Mouse (Mus musculus): Measurements from ENCODE around the gene Gm20388. TPM values are rescaled to one million over a fixed set of nuclear protein-coding genes. Genes with fewer than 3 reads are reported as not detected.

Gene Gm20388
- polyA plus RNA-seq, 1 experiment from 2014 or later, result 7.4 TPM

- no peak overlapping the region for H3K4me3 ChIP-seq (replicated peaks)
- ATAC-seq (replicated peaks; ENCODE audit: low FRiP score), result no peak
- no peaks in the 10 kb centered on the region for H3K36me3 ChIP-seq
- peaks cover 39% of the 10 kb centered on the region for H3K4me1 ChIP-seq
- H3K27me3 ChIP-seq, result peaks cover 17% of the 10 kb centered on the region
- H3K27ac ChIP-seq, result no peak overlapping the region
- WGBS, result 53% methylated on average over 21 of the region's 21 CpGs
- H3K9ac ChIP-seq, result no peak overlapping the region
- H3K4me2 ChIP-seq, result peak overlapping the region; percentile 38
- no peaks in the 10 kb centered on the region for H3K9me3 ChIP-seq (replicated peaks)
Observed at GRCm38 (mm10) chr8:123787254-123787897, 3876.7 kb downstream of the Gm20388 start.

- no peak overlapping the region for H3K4me3 ChIP-seq (replicated peaks)
- peaks cover 14% of the 10 kb centered on the region for H3K27me3 ChIP-seq
- no peak overlapping the region for H3K4me2 ChIP-seq
- 27% methylated on average over 14 of the region's 14 CpGs for WGBS
- H3K9ac ChIP-seq, result 0 out of 2 replicates have a peak overlapping the region, but pooled peaks have one; percentile 4
- peaks cover 44% of the 10 kb centered on the region for H3K4me1 ChIP-seq
- no peaks in the 10 kb centered on the region for H3K36me3 ChIP-seq
- no peak for ATAC-seq (replicated peaks; ENCODE audit: low FRiP score)
- H3K27ac ChIP-seq, result no peak overlapping the region
- H3K9me3 ChIP-seq (replicated peaks), result no peaks in the 10 kb centered on the region
Observed at GRCm38 (mm10) chr8:123788416-123789170, 3878.0 kb downstream of the Gm20388 start.

- no peak for ATAC-seq (replicated peaks; ENCODE audit: low FRiP score)
- H3K27ac ChIP-seq, result no peak overlapping the region
- 79% methylated on average over 9 of the region's 9 CpGs for WGBS
- H3K27me3 ChIP-seq, result peaks cover 14% of the 10 kb centered on the region
- no peak overlapping the region for H3K4me2 ChIP-seq
- H3K4me1 ChIP-seq, result peaks cover 50% of the 10 kb centered on the region
- H3K9me3 ChIP-seq (replicated peaks), result no peaks in the 10 kb centered on the region
- no peak overlapping the region for H3K4me3 ChIP-seq (replicated peaks)
- H3K36me3 ChIP-seq, result no peaks in the 10 kb centered on the region
- no peak overlapping the region for H3K9ac ChIP-seq
Observed at GRCm38 (mm10) chr8:123789461-123789860, 3878.8 kb downstream of the Gm20388 start.

- WGBS, result 3% methylated on average over 4 of the region's 4 CpGs
- Histone ChIP-seq H3K27me3 (peaks cover 14% of the 10 kb centered on the region), H3K4me3 (replicated peaks) (no peak overlapping the region), H3K9me3 (replicated peaks) (no peaks in the 10 kb centered on the region), H3K9ac (no peak overlapping the region), H3K36me3 (no peaks in the 10 kb centered on the region), H3K27ac (no peak overlapping the region), H3K4me2 (no peak overlapping the region), H3K4me1 (peaks cover 52% of the 10 kb centered on the region)
- ATAC-seq (replicated peaks; ENCODE audit: low FRiP score), result no peak
Observed at GRCm38 (mm10) chr8:123789970-123790369, 3879.3 kb downstream of the Gm20388 start.

- no peaks in the 10 kb centered on the region for H3K36me3 ChIP-seq
- H3K27me3 ChIP-seq, result peaks cover 6% of the 10 kb centered on the region; the same call in 1 of the 2 replicates
- no peak overlapping the region for H3K4me3 ChIP-seq (replicated peaks)
- 0 out of 2 replicates have a peak overlapping the region, but pooled peaks have one; percentile 16 for H3K4me2 ChIP-seq
- H3K9ac ChIP-seq, result peak overlapping the region; percentile 21; the same call in 1 of the 2 replicates
- 49% methylated on average over 16 of the region's 16 CpGs for WGBS
- peak overlapping the region; percentile 78 for H3K27ac ChIP-seq
- H3K4me1 ChIP-seq, result peaks cover 52% of the 10 kb centered on the region
- ATAC-seq (replicated peaks; ENCODE audit: low FRiP score), result peak; percentile 69
- no peaks in the 10 kb centered on the region for H3K9me3 ChIP-seq (replicated peaks)
Observed at GRCm38 (mm10) chr8:123791101-123791844, 3880.6 kb downstream of the Gm20388 start.

- ATAC-seq (replicated peaks; ENCODE audit: low FRiP score), result 0 out of 2 replicates have a peak, but pooled peaks have one; percentile 61
- Histone ChIP-seq H3K4me3 (replicated peaks) (no peak overlapping the region), H3K9me3 (replicated peaks) (no peaks in the 10 kb centered on the region), H3K36me3 (no peaks in the 10 kb centered on the region), H3K27me3 (0 out of 2 replicates have a peak, but pooled peaks cover 6% of the 10 kb centered on the region), H3K9ac (0 out of 2 replicates have a peak overlapping the region, but pooled peaks have one; percentile 21), H3K4me1 (peaks cover 52% of the 10 kb centered on the region), H3K27ac (peak overlapping the region; percentile 78), H3K4me2 (0 out of 2 replicates have a peak overlapping the region, but pooled peaks have one; percentile 16)
- WGBS, result 62% methylated on average over 7 of the region's 7 CpGs
Observed at GRCm38 (mm10) chr8:123791845-123792225, 3881.2 kb downstream of the Gm20388 start.

GRCm38 (mm10) chr8:123793900-123794299, 3883.3 kb downstream of the Gm20388 start:
- H3K27ac ChIP-seq, result no peak overlapping the region
- no peaks in the 10 kb centered on the region for H3K27me3 ChIP-seq
- 11% methylated on average over 10 of the region's 10 CpGs for WGBS
- H3K4me3 ChIP-seq (replicated peaks), result no peak overlapping the region
- H3K9ac ChIP-seq, result no peak overlapping the region
- H3K36me3 ChIP-seq, result no peaks in the 10 kb centered on the region
- no peak for ATAC-seq (replicated peaks; ENCODE audit: low FRiP score)
- no peaks in the 10 kb centered on the region for H3K9me3 ChIP-seq (replicated peaks)
- H3K4me1 ChIP-seq, result peaks cover 40% of the 10 kb centered on the region
- H3K4me2 ChIP-seq, result 0 out of 2 replicates have a peak overlapping the region, but pooled peaks have one; percentile 2

GRCm38 (mm10) chr8:123794766-123795165, 3884.1 kb downstream of the Gm20388 start:
- no peak for ATAC-seq (replicated peaks; ENCODE audit: low FRiP score)
- Histone ChIP-seq H3K27ac (no peak overlapping the region), H3K27me3 (no peaks in the 10 kb centered on the region), H3K9ac (no peak overlapping the region), H3K4me1 (peaks cover 38% of the 10 kb centered on the region), H3K4me3 (replicated peaks) (no peak overlapping the region), H3K36me3 (no peaks in the 10 kb centered on the region), H3K4me2 (no peak overlapping the region), H3K9me3 (replicated peaks) (no peaks in the 10 kb centered on the region)
- WGBS, result 71% methylated on average over 4 of the region's 4 CpGs

- Histone ChIP-seq H3K4me2 (no peak overlapping the region), H3K36me3 (no peaks in the 10 kb centered on the region), H3K27me3 (no peaks in the 10 kb centered on the region), H3K4me1 (peaks cover 21% of the 10 kb centered on the region), H3K9ac (no peak overlapping the region), H3K9me3 (replicated peaks) (no peaks in the 10 kb centered on the region), H3K27ac (no peak overlapping the region), H3K4me3 (replicated peaks) (no peak overlapping the region)
- 61% methylated on average over 4 of the region's 4 CpGs for WGBS
- no peak for ATAC-seq (replicated peaks; ENCODE audit: low FRiP score)
Observed at GRCm38 (mm10) chr8:123796758-123797157, 3886.1 kb downstream of the Gm20388 start.

GRCm38 (mm10) chr8:123797928-123798327, 3887.3 kb downstream of the Gm20388 start:
- ATAC-seq (replicated peaks; ENCODE audit: low FRiP score), result no peak
- Histone ChIP-seq H3K4me3 (replicated peaks) (no peak overlapping the region), H3K9ac (no peak overlapping the region), H3K36me3 (no peaks in the 10 kb centered on the region), H3K27ac (no peak overlapping the region), H3K4me1 (peaks cover 13% of the 10 kb centered on the region), H3K27me3 (no peaks in the 10 kb centered on the region), H3K4me2 (no peak overlapping the region), H3K9me3 (replicated peaks) (no peaks in the 10 kb centered on the region)
- WGBS, result 84% methylated on average over 15 of the region's 15 CpGs

GRCm38 (mm10) chr8:123799434-123799833, 3888.8 kb downstream of the Gm20388 start:
- Histone ChIP-seq H3K9ac (no peak overlapping the region), H3K9me3 (replicated peaks) (no peaks in the 10 kb centered on the region), H3K27ac (no peak overlapping the region), H3K36me3 (no peaks in the 10 kb centered on the region), H3K4me1 (0 out of 2 replicates have a peak, but pooled peaks cover 2% of the 10 kb centered on the region), H3K4me3 (replicated peaks) (no peak overlapping the region), H3K27me3 (no peaks in the 10 kb centered on the region), H3K4me2 (no peak overlapping the region)
- 75% methylated on average over 6 of the region's 6 CpGs for WGBS
- no peak for ATAC-seq (replicated peaks; ENCODE audit: low FRiP score)
